Mouse (Mus musculus) lung, adult 2 months (tissue): ENCODE results near the gene Myo1h.

Experiments used
- CTCF ChIP-seq: fragments of 200-500 bp; IDR thresholded peaks from 2 replicates; pipeline ENCODE4 v1.5.1; 2011; ENCODE audit warnings: mild to moderate bottlenecking, low read length, control low read depth; ENCODE audit not compliant: insufficient read depth
- POLR2A ChIP-seq: fragments of 200-500 bp; IDR thresholded peaks from 2 replicates; pipeline ENCODE4 v1.6.1; 2011; ENCODE audit warnings: low read depth, mild to moderate bottlenecking, control low read depth, low read length, borderline replicate concordance; ENCODE audit errors: extremely low read depth

- TF ChIP-seq POLR2A (no peak), CTCF (no peak)
These were observed 124.2 kb downstream of the Myo1h start for GRCm38 (mm10) chr5:114413067-114413735.
